Mouse (Mus musculus) forebrain, embryonic 16.5 days (tissue): ENCODE results near the gene Htr7. TPM values are rescaled to one million over a fixed set of nuclear protein-coding genes. Genes with fewer than 3 reads are reported as not detected.

Experiments
- polyA plus RNA-seq: library from polyadenylated mRNA; unstranded; fragments of >200 nt; fragmentation: Nextera tagmentation; extraction: Ambion mirVana; gene quantifications from 2 replicates; pipeline ENCODE4 v1.2.1, GENCODE M21; 2015

Gene Htr7
- polyA plus RNA-seq, 1 experiment from 2014 or later, result 6.2 TPM

Other genes with a start within 250 kb of the Htr7 start
- gene Rpp30, start 26.2 kb upstream of the Htr7 start, polyA plus RNA-seq, result 87.5 and 95.2 TPM in 2 replicates
- not detected in 2 replicates for gene Ankrd1, start 62.6 kb upstream of the Htr7 start, polyA plus RNA-seq